Mouse (Mus musculus) spleen, postnatal 14 days (tissue): Measurements from ENCODE around the gene Isg20l2.

Experiments
- DNase-seq, 2 experiments: peaks; one replicate each; pipeline ENCODE4 v3.0.0; 2021 to 2022; ENCODE audit warnings: low spot score in 2 of 2

Gene Isg20l2

GRCm38 (mm10) chr3:87974381-87974987 lies 44.4 kb downstream of the Isg20l2 start:
- DNase-seq: no peak

- DNase-seq: no peak
These were observed 49.4 kb downstream of the Isg20l2 start for GRCm38 (mm10) chr3:87979493-87979892.

- no peak for DNase-seq
These were observed 50.0 kb downstream of the Isg20l2 start for GRCm38 (mm10) chr3:87980085-87980484.

GRCm38 (mm10) chr3:87980728-87981127 lies 50.6 kb downstream of the Isg20l2 start:
- no peak for DNase-seq

- DNase-seq: no peak
These were observed 51.2 kb downstream of the Isg20l2 start for GRCm38 (mm10) chr3:87981214-87981760.

DNA sequence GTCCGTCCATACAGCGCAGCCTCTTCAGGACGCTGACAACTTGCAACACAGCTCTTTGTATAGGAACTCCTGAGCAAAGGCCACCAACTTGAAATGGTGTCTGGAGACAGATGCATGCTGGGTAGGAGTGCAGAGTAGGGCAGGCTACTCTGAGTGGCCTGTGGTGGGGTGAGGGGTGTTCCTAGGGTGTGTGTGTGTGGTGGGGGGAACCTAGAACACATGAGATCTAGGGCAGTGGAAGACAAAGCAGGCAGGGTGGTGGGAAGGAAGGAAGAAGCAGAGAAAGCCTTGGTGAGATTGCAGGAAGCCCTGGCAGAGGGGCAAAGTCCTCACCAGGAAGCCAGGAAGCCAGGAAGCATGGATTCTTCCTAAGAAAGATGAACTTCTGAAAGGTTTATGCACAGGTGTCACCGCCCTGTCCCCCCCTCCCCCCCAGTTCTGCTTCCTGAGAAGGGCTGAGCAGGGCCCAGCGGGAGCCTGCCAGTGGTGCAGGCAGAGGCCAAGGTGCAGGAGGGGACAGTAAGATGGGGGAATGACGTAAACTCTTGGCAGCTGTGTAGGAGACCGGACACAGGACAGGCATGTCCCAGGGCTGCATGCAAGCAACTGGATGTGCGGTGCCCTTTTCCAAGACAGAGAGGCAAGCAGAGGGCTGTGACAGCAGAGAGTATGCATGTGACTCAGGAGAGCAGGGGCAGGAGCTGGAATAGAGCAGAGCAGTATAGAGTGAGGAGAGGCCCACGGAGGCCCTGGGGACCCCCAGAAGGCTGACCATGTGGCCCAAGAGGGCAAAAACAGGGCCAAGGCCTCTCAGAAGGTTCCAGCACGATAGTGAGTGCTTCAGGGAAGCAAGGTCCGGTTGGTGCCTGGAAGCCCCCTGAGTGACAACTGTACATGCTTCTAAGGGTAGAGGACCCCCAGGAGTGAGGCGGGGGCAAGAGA lies 52.1 kb downstream of the Isg20l2 start:
- DNase-seq: no peak

- no peak for DNase-seq
These were observed 52.9 kb downstream of the Isg20l2 start for GRCm38 (mm10) chr3:87982836-87983601.

- no peak for DNase-seq
These were observed 53.5 kb downstream of the Isg20l2 start for GRCm38 (mm10) chr3:87983627-87984026.

- no peak for DNase-seq
These were observed 54.0 kb downstream of the Isg20l2 start for GRCm38 (mm10) chr3:87984094-87984493.

GRCm38 (mm10) chr3:87985505-87986320 lies 55.6 kb downstream of the Isg20l2 start:
- no peak for DNase-seq

- DNase-seq: peak; percentile 74 to 89
These were observed 56.8 kb downstream of the Isg20l2 start for GRCm38 (mm10) chr3:87986868-87987267.

- DNase-seq: no peak
These were observed 57.5 kb downstream of the Isg20l2 start for GRCm38 (mm10) chr3:87987633-87988032.

DNA sequence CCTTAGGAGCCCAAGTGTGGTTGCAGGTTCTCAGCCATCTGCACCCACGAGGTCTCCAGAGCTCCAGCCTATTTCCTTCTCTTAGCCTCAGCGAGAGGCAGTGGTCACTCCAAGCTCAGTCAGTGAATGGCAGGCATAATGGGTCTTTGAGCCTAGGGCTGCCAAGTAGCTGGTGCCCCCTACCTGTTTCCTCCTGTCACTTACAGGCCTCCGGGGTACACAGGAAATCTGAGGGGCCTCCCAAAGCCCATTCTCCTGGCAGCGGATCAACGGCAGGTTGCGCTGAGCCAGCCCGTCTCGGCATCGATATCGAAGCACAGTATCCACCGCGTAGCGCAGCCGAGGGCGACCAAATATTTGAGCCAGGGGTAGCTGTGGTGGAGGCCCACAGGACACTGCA lies 58.0 kb downstream of the Isg20l2 start:
- DNase-seq: peak in 1 of 2 experiments; percentile 6

DNA sequence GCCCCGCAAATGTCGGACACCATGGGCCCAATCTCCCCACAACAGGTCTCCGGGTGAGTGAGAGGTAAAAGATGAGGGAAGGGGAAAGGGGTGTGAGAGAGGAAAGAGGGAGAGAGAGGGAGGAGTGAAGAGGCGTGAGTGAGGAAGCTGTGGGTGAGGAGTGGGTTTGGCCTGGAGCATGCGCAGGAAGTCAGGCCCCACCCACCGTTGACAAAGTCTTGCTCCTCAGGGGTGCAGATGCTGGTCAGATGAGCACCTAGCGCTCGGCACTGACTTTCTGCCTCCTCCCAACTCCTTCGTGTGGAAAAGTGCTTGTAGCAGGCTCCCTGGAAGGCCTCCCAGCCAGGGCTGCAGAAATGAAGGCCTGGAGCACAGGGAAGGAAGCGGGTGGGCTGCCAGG lies 59.8 kb downstream of the Isg20l2 start:
- DNase-seq: no peak
